Mouse (Mus musculus) liver, adult 2 months (tissue): ENCODE results near the gene Mns1.

ENCODE experiments used
- CTCF ChIP-seq: fragments of 200-500 bp; IDR thresholded peaks from 2 replicates; pipeline ENCODE4 v1.5.1; 2011; ENCODE audit warnings: low read depth, low read length, control low read depth
- POLR2A ChIP-seq: fragments of 200-500 bp; IDR thresholded peaks from 2 replicates; pipeline ENCODE4 v1.6.1; 2011; ENCODE audit warnings: low read length, control low read depth; ENCODE audit not compliant: insufficient read depth; ENCODE audit errors: extremely low read depth

- no peak for TF ChIP-seq CTCF
- TF ChIP-seq POLR2A, result no peak
These were observed 55.7 kb downstream of the Mns1 start for GRCm38 (mm10) chr9:72493465-72493864.
